Mouse (Mus musculus) left cerebral cortex, adult 11 months (tissue): ENCODE results near the gene Brd1.
"Not testable (repeated sequence)": the region's sequence is repeated elsewhere in the genome, so short reads cannot be mapped to it uniquely, and the experiment has no call there.

Experiments
- DNase-seq: peaks from one replicate; pipeline ENCODE4 v3.0.0; 2022; ENCODE audit warnings: low spot score

The Brd1 gene

GRCm38 (mm10) chr15:88730717-88731116, 3.3 kb downstream of the Brd1 start:
- no peak for DNase-seq

- no peak for DNase-seq
Observed at GRCm38 (mm10) chr15:88727204-88727603, 6.8 kb downstream of the Brd1 start.

- no peak for DNase-seq
Observed at GRCm38 (mm10) chr15:88725036-88725435, 9.0 kb downstream of the Brd1 start.

GRCm38 (mm10) chr15:88724311-88724710, 9.7 kb downstream of the Brd1 start:
- no peak for DNase-seq

GRCm38 (mm10) chr15:88723205-88723604, 10.8 kb downstream of the Brd1 start:
- no peak for DNase-seq

GRCm38 (mm10) chr15:88717239-88717638, 16.8 kb downstream of the Brd1 start:
- no peak for DNase-seq

GRCm38 (mm10) chr15:88716350-88716749, 17.7 kb downstream of the Brd1 start:
- no peak for DNase-seq

- DNase-seq = no peak
Observed at GRCm38 (mm10) chr15:88714021-88714589, 19.9 kb downstream of the Brd1 start.

GRCm38 (mm10) chr15:88712501-88712900, 21.5 kb downstream of the Brd1 start:
- no peak for DNase-seq

- no peak for DNase-seq
Observed at GRCm38 (mm10) chr15:88709878-88710277, 24.2 kb downstream of the Brd1 start.

GRCm38 (mm10) chr15:88708657-88709511, 25.1 kb downstream of the Brd1 start:
- no peak for DNase-seq

GRCm38 (mm10) chr15:88708204-88708603, 25.8 kb downstream of the Brd1 start:
- DNase-seq = no peak

GRCm38 (mm10) chr15:88706987-88707386, 27.0 kb downstream of the Brd1 start:
- not testable (repeated sequence) for DNase-seq

GRCm38 (mm10) chr15:88706320-88706719, 27.7 kb downstream of the Brd1 start:
- no peak for DNase-seq

- DNase-seq = no peak
Observed at GRCm38 (mm10) chr15:88704284-88704683, 29.7 kb downstream of the Brd1 start.

GRCm38 (mm10) chr15:88702501-88702900, 31.5 kb downstream of the Brd1 start:
- no peak for DNase-seq

GRCm38 (mm10) chr15:88700759-88701158, 33.3 kb downstream of the Brd1 start:
- DNase-seq = no peak

- DNase-seq = no peak
Observed at GRCm38 (mm10) chr15:88699508-88699907, 34.5 kb downstream of the Brd1 start.

- no peak for DNase-seq
Observed at GRCm38 (mm10) chr15:88697586-88697985, 36.4 kb downstream of the Brd1 start.

- no peak for DNase-seq
Observed at GRCm38 (mm10) chr15:88696055-88696454, 38.0 kb downstream of the Brd1 start.

GRCm38 (mm10) chr15:88694033-88694432, 40.0 kb downstream of the Brd1 start:
- no peak for DNase-seq

- no peak for DNase-seq
Observed at GRCm38 (mm10) chr15:88692720-88693119, 41.3 kb downstream of the Brd1 start.

- no peak for DNase-seq
Observed at GRCm38 (mm10) chr15:88691129-88691528, 42.9 kb downstream of the Brd1 start.

- no peak for DNase-seq
Observed at GRCm38 (mm10) chr15:88688120-88688519, 45.9 kb downstream of the Brd1 start.
